Mouse (Mus musculus) olfactory bulb, adult 2 months (tissue): ENCODE results near the gene 5330417H12Rik.

Experiments
- CTCF ChIP-seq: fragments of 200-500 bp; IDR thresholded peaks from 2 replicates; pipeline ENCODE4 v1.5.1; 2012; ENCODE audit warnings: low read depth, mild to moderate bottlenecking, low read length, moderate library complexity; ENCODE audit not compliant: insufficient read depth
- POLR2A ChIP-seq: fragments of 200-500 bp; IDR thresholded peaks from 2 replicates; pipeline ENCODE4 v1.6.1; 2012; ENCODE audit warnings: mild to moderate bottlenecking, low read depth, low read length, moderate library complexity; ENCODE audit not compliant: insufficient read depth

DNA sequence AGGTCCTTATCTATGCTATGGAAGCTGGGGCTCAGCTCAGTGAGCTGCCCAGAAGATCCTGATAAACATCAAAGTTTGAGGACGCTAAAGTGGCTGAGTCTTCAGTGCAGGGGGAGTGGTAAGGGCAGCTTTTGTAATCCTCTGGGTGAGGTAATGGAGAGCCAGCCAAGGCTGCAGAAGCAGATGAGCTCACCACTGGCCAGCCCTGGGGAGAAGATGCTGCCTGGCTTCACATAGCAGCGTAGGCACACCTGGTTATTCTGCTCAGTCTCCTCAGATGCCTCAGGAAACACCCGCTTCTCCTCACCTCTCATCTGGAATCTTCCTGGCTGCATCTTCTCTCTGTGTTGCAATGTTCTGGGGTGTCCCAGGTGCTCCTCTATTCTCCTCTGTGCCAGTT is 529 bp downstream of the 5330417H12Rik start:
- TF ChIP-seq POLR2A (no peak), CTCF (no peak)
